Mouse (Mus musculus): ENCODE results near the gene Unc5cl.
"Not testable (repeated sequence)": the region's sequence is repeated elsewhere in the genome, so short reads cannot be mapped to it uniquely, and the experiment has no call there.

Unc5cl gene

DNA sequence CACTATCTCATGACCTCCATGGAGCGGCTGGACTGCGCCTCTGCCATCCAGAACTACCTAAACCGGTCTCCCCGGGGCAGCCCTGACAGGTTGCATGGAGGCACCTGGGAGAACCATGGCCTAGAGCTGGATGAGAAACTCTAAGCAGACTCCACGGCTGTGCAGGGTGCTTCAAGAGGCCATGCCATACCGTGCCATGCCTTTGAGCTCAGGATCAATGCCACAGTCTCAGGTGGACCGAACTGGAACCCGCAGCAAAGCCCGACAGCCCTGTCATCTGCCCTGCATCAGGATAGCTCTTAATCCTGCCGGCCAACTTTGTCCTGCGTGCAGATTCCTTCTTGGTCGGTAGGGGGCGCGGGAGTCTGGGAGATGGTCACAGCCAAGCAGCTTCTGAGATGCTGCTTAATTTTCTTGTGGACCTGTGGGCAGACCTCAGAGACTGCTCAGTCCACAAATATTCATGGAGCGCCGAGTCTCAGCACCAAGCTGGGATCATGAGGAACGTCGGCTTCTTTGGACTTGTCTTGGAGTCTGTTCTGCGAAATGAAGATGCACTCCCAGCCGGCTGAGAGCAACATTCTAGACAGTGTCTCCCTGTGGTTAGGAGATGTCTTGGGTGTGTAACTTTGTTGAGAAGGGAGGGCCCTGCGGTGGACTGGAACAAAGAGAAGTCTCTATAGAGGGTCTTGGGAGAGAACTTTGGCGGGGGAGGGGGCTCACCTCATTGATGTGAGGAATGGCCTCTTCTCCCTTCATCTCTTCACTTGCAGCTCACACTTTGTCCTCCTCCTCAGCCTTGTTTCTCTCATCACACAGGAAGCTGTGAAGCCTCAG is 12.9 kb downstream of the Unc5cl start:
- peak; percentile 92 for DNase-seq (ENCODE audit: low spot score)

DNA sequence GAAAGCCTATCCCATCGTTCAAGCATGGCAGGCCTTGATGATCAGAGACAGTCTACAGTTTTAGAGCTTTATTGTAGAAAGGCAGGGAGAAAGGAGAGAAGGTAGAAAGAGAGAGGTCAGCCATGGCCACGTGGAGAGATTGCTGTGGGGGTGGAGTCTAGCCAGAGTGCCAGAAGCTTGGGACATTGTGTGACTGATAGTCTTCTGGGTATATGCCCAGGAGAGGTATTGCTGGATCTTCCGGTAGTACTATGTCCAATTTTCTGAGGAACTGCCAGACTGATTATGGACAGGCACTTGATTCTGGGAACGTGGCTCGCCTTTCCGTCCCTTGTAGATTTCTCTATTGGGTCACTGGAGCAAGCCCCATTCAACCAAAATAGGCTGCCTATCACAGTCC is 19.6 kb downstream of the Unc5cl start:
- DNase-seq (ENCODE audit: low spot score) = not testable (repeated sequence)

DNA sequence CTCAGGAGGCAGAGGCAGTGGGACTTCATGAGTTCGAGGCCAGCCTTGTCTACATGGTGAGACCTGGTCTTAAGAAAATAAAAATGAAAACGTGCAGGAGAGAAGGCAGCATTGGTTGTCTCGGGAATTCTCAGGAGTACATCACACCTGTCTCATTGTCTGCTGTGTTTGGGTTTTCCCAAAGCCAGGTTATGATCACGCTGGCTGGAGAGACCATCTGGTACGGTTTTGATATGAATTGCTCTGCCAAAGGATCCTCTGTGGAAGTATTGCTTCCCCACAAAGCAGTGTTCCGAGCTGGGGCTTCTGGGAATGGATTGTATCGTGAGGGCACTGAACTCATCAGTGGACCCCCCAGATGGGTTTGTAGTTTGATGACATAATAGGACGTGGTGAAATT is 20.7 kb downstream of the Unc5cl start:
- no peak for DNase-seq (ENCODE audit: low spot score)

DNA sequence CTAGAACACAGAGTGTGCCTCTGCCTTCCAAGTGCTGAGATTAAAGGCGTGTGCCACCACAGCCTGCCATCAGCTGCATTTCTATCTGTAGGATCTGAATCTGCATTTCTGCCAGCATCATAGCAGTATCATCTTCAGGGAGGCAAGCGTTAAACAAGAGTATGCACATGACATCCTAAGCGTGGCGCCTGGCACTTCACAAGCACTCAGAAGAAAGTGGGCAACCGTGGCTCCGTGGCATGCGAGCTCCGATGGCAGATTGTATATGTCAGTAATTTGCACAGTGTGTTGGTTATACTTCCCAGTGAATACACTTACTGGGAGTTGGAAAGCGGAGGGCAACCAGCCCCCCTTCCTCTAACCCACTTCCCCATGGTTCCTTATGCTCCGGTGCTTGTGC is 25.3 kb downstream of the Unc5cl start:
- no peak for DNase-seq (ENCODE audit: low spot score)

DNA sequence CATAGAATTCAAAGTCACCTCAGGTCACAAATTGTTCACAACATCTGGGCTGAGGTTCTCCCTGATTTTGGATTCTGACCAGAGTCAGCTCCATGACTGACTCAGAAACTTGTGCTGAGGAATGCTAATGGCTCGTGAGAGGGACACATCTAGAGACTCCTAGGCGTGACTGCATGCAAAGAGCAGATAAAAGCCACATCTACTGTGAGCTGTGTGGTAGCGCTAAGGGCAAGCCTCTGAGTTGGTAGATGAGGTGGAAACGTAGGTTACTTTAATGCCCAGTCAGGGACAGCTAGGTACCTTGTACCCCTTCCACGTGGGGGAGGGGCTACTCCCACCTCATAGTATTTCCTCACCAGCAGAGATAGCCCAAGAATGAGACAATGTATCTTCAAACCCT is 29.1 kb downstream of the Unc5cl start:
- DNase-seq (ENCODE audit: low spot score) = no peak

DNA sequence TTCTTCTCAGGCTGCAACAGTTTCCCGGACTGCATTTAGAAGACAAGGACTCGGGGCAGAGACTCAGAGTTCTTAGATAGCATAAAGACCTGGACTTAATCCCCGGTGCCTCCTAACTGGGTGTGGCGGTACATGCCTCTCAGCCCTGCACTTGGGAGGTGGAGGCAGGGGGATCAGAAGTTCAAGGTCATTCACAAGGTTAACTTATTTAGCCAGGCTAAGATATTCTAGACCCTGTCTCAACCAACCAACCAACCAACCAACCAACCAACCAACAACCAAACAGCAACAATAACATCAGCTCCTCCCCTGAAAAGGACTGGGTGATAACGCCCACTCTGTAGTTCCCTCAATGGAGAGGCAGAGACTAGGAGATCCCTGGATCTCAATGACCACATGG is 29.5 kb downstream of the Unc5cl start:
- no peak for DNase-seq (ENCODE audit: low spot score)

DNA sequence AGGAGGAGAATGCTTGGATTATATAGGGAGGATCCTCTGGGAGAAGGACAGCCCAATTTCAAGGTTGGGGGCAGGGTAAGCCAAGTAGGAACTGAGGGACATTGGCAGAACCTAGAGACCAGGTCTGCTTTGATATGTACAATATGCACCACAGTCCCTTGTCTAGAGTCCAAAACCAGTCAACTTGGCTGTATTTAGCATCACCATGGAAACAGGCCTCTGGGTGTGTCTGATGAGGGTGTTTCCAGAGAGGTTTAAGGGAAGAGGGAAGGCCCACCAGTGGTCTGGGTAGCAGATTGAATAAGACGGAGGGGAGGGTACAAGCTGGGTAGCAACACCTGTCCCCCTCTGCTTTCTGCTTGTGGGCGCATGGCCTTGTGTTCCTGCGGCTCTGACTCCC is 34.8 kb downstream of the Unc5cl start:
- DNase-seq (ENCODE audit: low spot score) = no peak

DNA sequence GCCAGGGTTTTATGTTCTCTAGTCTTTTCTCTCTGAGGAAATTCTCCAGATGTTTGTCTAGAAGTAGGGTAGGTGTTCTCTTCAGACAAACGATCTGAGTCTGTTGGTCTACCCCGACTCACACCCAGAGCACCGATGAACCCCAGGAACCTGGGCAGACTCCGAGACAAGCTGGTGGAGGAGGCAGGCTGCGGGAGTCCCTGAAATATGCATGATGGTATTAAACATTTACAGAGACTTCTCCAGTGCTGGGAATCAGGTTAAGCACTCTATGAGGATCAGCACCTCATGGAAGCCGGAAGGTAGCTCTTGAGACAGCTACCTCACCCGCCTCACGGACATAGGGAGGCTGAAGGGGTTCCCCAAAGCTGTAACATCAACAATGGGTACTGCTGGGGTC is 37.9 kb downstream of the Unc5cl start:
- no peak for DNase-seq (ENCODE audit: low spot score)

DNA sequence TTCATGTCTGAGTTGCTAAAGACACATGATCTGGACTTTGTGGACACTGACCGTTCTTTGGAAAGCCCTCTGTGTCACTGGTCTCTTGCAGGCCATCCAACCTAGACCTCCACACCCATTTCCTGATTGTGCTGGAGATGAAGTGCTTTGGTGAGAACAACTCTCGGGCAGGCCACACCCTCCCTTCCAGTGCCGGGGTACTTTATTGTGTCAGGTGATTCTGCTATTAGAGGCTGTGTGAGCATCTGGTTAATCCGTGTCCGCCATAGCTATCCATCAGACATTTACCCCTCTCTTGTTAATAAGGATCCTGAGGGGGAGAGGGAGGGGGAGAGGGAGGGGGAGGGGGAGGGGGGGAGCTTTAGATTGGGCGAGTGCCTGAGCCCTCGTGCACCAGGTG is 38.9 kb downstream of the Unc5cl start:
- no peak for DNase-seq (ENCODE audit: low spot score)

DNA sequence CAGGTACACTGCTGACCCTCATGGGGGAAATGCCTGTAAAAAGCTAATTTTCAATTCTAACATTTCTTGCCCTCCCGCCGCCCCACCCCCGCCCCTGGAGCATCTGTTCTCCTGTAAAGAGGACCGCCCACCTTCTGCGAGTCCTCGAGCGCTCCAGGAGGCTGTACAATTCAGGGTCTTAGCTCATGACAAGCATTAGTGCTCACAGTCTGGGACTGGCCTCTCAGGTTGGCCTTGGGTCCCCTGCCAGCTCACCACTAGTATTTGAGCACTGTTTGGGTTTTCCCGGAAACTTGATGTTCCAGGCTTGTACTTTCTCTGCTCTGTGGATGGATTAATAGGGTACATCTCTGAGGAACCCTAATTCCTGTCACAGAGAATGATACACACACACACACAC is 39.3 kb downstream of the Unc5cl start:
- no peak for DNase-seq (ENCODE audit: low spot score)

DNA sequence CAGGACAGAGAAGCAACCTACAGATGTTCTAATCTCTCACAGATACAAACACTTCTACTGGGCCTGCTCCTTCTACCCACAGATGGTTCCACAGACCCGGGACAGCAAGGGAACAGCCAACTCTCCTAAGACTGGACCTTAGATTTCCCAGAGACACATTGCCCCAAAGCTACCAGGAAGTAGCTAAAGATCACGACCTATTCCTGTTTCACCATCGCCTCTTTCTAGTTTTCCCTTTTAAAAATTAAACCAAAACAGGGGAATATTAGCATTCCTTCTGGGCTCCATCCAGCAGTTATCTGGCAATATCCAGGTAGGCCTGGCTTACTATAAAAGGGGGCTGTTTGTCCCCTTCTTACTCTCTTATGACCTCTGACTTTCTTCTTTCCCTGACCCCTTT is 43.3 kb downstream of the Unc5cl start:
- DNase-seq (ENCODE audit: low spot score) = no peak

DNA sequence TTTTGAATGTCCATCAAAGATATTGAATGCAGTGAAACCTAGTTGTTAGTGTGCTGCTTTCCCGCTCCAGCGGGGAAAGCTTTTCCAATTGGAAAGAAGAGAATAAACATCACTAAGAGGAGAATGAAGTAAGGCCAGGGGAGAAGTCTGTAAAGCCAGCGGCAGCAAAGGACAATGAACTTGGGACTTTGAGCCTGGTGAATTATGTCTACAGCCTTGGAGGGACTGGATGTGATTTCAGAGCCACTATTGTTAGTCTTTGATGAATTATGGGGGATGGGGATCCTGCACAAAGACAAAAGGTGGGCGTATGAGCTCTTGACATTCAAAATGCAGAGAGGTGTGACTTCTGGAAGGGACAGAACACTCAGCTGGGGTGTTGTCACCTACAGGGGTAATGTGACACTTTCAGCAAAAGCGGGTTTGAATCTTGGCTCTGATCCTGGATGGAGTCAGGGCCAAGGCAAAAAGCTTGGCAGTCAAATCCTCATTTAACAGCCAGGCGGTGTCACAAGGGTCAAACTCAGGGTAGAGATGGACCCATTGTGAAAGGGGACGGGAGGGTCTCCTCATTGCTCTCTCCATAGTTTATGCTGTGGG is 46.2 kb downstream of the Unc5cl start:
- DNase-seq (ENCODE audit: low spot score) = no peak

DNA sequence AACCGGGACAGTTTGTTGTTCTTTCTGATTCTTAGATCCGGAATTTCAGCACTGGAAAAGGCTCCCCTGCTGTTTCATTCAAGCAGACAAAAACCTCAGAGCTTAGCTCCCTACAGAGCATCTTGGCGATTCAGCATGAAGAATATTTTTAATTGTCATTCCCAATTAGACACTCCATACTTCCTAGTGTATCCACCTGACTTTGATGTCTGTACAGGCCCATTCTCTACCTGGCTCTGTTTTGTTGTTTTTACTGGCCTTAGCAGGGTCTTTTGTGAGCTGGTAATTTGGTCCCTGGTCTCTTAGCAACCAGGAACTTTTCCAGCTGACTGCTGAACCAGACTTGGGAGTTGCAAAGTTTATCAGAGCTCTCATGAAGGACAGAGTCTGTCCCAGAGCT is 50.3 kb downstream of the Unc5cl start:
- peak; percentile 41 for DNase-seq (ENCODE audit: low spot score)

DNA sequence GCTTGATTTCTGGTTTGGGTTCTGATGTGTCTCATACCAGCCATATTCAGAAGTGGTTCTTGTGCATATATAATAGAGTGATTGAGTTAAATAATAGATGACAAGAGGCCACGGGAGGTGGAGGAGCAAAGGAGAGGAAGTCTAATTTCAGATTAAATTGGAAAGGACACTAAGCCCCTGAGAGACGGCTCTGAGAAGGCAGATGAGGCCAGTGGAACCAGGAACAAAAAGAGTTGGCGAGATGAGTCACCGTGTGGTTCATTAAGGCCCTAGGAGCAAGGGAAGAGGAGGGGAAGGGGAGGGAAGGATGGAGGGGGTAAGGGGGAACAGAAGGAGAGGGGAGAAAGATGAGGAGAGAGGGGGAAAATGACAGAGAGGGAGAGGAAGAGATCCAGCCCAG is 52.3 kb downstream of the Unc5cl start:
- no peak for DNase-seq (ENCODE audit: low spot score)

DNA sequence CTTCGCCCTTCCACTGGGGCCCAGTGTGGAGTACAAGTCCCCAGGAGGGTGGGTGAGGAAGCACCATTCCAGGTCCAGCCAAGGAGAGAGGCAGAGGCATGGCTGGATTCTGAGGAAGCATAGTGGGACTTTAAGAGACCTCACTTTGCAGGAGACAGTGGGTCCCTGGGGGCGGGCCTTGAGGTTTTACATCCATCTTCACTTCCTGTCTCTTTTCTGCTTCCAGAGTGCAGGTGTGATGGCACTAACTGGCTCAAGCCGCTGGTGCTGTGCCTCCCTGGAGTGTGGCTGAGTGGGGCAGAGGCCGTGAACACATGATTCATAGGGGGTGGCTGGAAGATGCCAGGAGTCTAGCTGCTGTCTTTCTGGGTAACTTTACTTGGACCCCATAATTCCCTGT is 54.9 kb downstream of the Unc5cl start:
- DNase-seq (ENCODE audit: low spot score) = no peak

DNA sequence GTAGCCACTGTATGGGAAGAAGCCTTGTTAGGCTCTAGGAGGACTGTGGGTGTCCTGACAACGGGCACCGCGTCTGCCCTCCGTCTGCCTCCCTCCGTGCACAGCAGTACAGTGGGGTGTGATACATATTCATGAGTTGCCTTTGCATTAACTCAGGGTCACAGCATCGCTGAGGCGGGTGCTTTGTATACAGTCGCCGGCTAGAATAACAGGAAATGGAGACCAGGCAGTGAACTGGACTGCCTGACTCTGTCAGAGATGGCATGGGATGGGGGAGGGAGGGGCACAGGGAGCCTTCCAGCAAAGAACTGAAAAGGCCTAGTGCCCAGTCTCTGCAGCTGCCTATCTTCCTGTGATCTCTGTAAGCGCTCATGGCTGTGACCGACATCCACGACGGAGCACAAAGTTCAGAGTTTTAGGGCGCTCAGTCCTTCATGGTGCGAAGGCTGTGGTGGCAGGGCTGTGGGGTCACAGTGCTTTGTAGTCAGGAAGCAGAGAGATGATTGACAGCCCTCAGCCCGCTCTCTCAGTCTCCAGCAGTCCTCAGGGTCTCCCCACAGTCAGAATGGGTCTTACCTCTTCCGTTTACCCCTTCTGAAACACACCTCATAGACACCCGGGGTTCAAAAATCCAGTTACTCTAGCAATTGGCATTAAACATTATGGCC is 58.0 kb downstream of the Unc5cl start:
- DNase-seq (ENCODE audit: low spot score) = peak; percentile 66

DNA sequence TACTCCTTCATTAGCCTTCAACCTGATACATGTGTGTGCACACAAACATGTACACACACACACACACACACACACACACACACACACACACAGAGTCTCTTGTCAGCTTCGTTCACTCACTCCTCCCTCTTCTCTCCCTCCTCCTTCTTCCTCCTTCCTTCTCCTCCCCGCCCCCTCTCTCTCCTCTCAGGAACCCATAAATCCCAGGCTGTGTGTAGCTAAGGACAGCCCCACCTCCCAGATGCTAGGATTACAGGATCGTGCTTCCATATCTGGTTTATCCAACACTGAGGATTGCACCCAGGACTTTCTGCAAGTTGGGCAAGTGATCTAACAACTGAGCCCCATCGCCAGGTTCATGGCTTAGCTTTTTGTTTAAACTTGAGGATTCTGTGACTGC is 59.9 kb downstream of the Unc5cl start:
- no peak for DNase-seq (ENCODE audit: low spot score)

DNA sequence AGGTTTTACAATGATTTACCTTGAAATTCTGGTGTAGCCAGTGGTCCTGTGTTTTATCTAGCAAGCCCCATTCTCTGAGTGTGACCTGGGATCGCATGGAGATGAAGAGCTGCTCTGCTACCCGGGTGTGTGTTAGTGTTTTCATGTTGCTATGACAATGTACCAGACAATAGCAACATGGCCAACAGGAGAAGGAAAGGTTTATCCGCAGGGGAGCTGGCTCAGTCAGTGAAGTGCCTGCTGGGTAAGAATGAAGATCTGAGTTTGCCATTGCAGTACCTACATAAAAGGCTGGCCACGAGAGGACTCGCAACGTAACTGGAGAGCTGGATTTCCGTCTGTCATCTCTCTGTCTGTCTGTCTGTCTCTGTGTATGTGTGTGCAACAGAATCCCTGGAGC is 64.3 kb downstream of the Unc5cl start:
- DNase-seq (ENCODE audit: low spot score) = no peak

DNA sequence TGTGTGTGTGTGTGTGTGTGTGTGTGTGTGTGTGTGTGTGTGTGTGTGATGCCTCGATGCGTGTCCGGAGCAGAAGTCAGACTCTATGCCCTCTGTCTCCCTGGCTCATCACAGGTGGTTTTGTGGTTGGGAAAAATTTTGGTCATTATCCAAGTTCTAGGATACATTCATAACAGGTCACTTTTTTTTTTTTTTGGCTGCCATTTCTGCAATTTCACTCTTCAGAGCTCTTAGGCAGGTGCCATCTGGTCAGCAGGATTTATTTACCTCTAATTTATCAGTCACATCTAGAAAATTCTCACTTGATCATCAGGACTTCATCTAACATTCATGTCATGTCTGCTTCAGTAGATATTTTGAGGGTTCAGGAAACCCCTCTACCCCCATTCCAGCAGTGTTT is 65.7 kb downstream of the Unc5cl start:
- no peak for DNase-seq (ENCODE audit: low spot score)

DNA sequence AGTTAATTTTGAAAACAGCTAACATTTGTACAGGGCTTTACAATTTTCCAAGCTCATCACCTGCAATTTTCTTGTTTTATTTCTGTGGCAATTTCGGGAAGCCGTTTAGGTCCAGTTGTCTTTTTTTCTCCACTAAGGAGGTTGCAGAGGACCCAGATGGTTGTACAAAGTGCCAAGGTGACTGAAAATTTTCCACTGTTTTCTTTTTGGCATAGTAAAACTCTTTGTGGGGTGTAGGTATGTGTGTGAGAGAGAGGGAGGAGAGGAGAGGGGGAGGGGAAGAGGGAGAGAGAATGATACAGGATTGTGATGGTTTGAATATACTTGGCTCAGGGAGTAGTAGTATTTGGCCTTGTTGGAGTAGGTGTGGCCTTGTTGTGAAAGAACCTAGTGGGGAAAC is 68.4 kb downstream of the Unc5cl start:
- DNase-seq (ENCODE audit: low spot score) = no peak

DNA sequence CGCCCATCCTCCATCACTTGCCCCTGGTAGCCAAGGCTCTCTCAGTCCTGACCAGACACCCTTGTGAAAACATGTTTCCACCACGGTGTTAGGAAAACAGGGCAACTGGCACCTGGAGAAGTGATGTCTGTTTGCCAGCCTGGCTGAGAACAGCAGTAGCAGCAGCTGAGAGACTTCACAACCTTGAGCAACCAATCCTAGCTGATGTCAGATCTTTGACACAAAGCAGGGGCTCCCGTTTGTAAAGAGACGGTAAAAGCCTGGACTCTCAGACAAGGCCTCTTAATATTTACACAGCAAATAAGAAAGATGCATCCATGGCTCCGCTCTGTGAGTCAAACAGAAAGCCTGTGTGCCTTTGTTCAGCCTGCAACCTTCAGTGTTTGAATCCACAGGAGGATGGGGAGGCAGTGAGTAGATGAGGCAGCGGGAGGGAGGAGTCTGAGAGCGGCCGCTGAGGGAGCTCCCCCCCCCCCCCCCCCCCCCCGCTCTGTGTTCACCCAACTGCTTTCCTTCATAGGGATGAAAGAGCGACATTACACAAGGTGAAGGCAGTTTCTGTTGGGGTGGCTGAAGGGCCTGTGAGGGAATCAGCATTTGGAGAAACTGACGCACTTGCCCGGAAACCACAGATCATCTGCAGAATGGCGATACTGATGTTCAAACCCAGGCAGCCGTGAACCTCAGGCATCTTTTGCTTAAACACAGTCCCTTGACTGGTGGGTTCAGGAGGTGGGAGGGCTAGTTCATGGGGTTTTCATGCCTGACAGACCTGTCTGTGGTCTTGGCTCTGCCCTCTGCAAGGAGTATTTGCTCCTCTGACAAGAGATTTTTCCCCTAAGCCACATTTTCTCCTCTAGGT is 79.4 kb downstream of the Unc5cl start:
- DNase-seq (ENCODE audit: low spot score) = no peak

DNA sequence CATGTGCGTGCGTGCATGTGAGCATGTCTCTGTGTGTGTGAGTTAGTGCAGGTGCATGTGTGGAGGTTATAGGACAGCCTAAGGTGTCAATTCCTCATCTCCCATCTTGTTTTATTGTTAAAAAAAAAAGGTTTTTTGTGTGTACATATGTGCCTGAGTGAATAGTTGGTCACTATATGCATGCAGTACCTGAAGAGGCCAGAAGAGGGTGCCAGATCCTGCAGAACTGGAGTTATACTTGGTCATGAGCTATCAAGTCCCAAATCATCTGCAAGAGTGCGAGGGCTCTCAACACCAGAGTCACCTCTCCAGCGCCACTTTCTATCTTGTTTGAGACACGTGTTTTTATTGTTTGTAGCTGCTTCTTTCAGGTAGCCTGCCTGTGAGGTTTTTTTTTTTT is 83.6 kb downstream of the Unc5cl start:
- peak; percentile 66 for DNase-seq (ENCODE audit: low spot score)

DNA sequence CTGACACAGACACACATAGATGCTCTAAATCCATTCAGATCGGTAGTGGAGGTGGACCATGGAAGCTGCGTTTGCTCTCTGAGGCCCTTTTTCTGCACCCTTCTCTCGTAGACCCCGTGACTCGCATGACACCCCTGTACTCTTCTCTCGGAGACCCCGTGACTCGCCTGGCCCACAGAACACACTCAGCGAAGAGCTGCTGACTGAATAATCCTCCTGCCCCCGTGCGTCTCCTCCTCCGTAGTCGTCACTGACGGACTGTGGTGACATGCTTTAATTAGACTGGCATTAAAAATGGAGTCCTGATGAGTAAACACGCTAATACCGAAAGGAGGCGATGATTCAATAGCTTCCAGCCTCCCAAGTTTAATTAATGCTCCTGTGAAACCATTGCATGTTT is 84.6 kb downstream of the Unc5cl start:
- DNase-seq (ENCODE audit: low spot score) = no peak
